Mouse (Mus musculus): Measurements from ENCODE around the gene Pdrg1. TPM values are rescaled to one million over a fixed set of nuclear protein-coding genes. Genes with fewer than 3 reads are reported as not detected.

Gene Pdrg1
- polyA plus RNA-seq, 1 experiment from 2014 or later, result 91.4 TPM

DNA sequence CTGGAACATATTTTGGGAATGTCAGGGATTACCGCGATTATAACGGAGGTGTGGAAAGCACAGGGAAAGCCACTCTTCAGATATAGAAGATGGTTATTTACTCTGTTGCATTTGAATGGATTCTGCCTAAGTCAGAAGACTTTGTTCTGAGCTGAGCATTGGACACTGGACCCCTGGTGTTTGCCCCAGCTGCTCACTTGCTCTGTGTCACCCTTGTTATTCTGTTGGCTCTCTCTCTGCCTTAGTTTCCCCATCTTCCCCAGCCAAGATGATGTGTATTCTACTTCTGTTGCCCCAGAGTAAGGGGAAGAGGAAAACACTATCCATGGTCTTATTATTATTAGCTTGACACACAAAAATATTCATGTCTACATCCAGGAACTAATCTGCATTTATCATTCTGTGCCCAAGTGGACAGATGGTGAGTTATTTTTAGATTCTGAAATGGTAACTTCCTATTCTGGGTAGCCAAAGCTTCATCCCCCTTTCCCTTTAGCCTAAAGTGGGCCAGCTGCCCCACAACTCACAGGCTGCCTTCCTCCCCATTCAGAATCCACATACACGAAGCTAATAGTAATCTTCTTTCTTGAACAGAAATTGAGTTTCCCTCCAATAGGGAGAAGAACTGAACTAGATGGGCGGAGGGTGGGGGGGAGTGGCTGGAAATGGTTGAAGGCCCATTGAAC, 18.5 kb upstream of the Pdrg1 start:
- H3K4me1 ChIP-seq (ENCODE audit: control insufficient read depth, insufficient read depth, low read length), result peaks cover 7% of the 10 kb centered on the region; the same call in 1 of the 2 replicates
- H3K27ac ChIP-seq (replicated peaks; ENCODE audit: low read depth, low read length), result no peak overlapping the region
- H3K4me2 ChIP-seq (ENCODE audit: low read depth, low read length), result no peak overlapping the region
- no peak overlapping the region for H3K9ac ChIP-seq (ENCODE audit: low read depth, low read length)
- DNase-seq (ENCODE audit: low spot score) (no peak), ATAC-seq (ENCODE audit: low read depth) (no peak)
- peaks cover 51% of the 10 kb centered on the region for H3K27me3 ChIP-seq (replicated peaks; ENCODE audit: control insufficient read depth, insufficient read depth, low read length)
- H3K9me3 ChIP-seq (ENCODE audit: control insufficient read depth, low read length), result no peaks in the 10 kb centered on the region
- no peak overlapping the region for H3K4me3 ChIP-seq (ENCODE audit: low read depth, low read length)
- no peaks in the 10 kb centered on the region for H3K36me3 ChIP-seq (ENCODE audit: control insufficient read depth, insufficient read depth, low read length)
- 67% methylated on average over 5 of the region's 5 CpGs for WGBS

DNA sequence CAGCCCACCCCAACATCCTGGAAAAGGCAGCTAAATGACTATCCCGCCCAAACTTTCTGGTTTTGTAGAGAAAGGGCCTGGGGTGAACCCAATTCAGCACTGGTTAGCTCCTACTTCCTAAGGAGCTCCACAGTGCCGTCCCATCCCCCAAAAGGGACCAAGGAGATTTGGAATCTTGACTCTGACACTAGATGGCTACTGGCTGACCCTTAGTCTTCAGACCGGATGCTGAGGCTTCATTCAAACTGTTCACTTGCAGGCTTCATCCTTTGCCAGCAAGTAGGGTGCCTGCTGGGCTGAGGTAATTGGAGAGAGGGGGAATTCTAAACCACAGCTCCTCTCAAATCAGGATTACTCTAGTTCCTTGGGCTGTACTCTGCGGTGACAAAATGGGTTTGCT, 17.7 kb upstream of the Pdrg1 start:
- H3K36me3 ChIP-seq (ENCODE audit: control insufficient read depth, insufficient read depth, low read length), result no peaks in the 10 kb centered on the region
- H3K27ac ChIP-seq (replicated peaks; ENCODE audit: low read depth, low read length), result no peak overlapping the region
- H3K4me3 ChIP-seq (ENCODE audit: low read depth, low read length), result no peak overlapping the region
- DNase-seq (ENCODE audit: low spot score) (no peak), ATAC-seq (ENCODE audit: low read depth) (no peak)
- peaks cover 54% of the 10 kb centered on the region for H3K27me3 ChIP-seq (replicated peaks; ENCODE audit: control insufficient read depth, insufficient read depth, low read length)
- H3K9ac ChIP-seq (ENCODE audit: low read depth, low read length), result no peak overlapping the region
- H3K4me1 ChIP-seq (ENCODE audit: control insufficient read depth, insufficient read depth, low read length), result peaks cover 7% of the 10 kb centered on the region; the same call in 1 of the 2 replicates
- H3K9me3 ChIP-seq (ENCODE audit: control insufficient read depth, low read length), result no peaks in the 10 kb centered on the region
- H3K4me2 ChIP-seq (ENCODE audit: low read depth, low read length), result no peak overlapping the region
- 16% methylated on average over 4 of the region's 4 CpGs for WGBS

DNA sequence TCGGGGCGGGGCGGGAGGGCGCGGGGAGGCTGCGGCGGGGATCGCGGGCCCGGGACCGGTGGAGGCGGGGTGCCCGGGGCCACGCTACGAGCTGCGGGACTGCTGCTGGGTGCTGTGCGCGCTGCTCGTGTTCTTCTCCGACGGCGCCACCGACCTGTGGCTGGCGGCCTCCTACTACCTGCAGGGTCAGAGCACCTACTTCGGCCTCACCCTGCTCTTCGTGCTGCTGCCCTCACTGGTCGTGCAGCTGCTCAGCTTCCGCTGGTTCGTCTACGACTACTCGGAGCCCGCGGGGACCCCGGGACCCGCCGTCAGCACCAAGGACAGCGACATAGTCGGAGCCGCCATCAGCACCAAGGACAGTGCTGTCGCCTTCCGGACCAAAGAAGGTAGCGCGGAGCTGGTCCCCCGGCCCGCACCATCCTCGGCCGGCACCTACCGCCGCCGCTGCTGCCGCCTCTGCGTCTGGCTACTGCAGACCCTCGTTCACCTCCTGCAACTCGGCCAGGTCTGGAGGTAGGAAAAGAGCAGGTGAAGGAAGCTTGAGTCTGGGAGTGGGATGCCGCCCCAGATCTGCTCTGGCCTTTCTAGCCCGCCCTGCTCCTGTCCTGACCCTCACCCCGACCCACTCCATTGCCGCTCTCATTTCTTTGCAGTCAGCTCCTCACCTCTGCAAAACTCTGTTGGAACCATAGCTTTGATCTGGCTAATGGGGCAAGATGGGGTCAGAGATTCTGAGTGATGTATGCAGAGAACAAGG, 17.0 kb upstream of the Pdrg1 start:
- no peaks in the 10 kb centered on the region for H3K36me3 ChIP-seq (ENCODE audit: control insufficient read depth, insufficient read depth, low read length)
- no peak overlapping the region for H3K9ac ChIP-seq (ENCODE audit: low read depth, low read length)
- H3K4me1 ChIP-seq (ENCODE audit: control insufficient read depth, insufficient read depth, low read length), result peaks cover 7% of the 10 kb centered on the region; the same call in 1 of the 2 replicates
- H3K27ac ChIP-seq (replicated peaks; ENCODE audit: low read depth, low read length), result no peak overlapping the region
- peak overlapping the region; percentile 82 for H3K4me2 ChIP-seq (ENCODE audit: low read depth, low read length)
- DNase-seq (ENCODE audit: low spot score) (peak; percentile 76), ATAC-seq (ENCODE audit: low read depth) (peak; percentile 64)
- peaks cover 54% of the 10 kb centered on the region for H3K27me3 ChIP-seq (replicated peaks; ENCODE audit: control insufficient read depth, insufficient read depth, low read length)
- H3K4me3 ChIP-seq (ENCODE audit: low read depth, low read length), result peak overlapping the region; percentile 43
- WGBS, result 3% methylated on average over 40 of the region's 58 CpGs
- H3K9me3 ChIP-seq (ENCODE audit: control insufficient read depth, low read length), result no peaks in the 10 kb centered on the region

DNA sequence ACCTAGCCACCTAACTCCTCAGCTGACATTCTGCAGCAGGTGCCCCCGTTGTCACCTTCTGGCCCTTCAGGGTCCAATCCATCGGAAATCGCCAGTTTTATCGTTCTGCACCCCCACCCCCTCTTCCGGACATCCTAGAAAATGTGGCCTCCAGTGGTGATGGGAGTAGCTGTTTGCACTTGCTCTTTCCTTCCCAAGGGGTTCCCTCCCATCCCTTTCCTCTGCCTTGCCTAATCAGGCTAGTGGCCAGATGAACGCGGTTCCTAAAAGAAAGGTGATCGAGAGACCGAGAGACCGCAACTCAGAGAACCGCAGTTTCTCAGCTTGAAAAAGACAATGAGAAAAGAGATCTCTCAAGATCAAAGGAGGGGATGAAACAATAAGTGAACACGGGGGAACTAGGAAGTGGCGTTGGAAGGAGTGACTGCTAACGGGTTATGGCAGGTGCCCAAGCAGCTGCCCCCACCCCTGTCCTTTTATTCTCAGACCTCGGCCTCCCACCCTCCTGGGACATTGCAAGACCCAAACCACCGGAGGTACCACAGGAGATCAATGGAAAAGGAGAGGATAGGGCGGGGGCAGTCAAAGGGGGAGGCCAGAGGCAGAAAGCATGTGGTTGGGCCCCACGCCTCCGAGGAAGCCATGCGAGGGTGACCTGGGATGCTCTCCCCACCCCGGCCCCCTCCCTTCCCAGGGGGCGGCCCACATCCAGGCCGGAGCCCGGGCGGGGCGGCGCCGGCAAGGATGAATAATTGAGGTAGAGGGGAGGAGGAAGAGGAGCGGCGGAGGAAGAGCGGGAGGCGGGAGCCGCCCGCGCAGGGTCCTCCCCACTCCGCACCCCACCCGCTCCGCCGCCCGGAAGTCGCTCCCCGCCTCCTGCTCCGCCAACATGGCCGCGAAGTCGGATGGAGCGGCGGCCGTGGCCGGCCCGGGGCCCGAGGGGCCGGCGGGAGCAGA, 16.2 kb upstream of the Pdrg1 start, which contains the start of gene Xkr7:
Gene Xkr7 (plus strand): TSS at position 727 of the 957 bp plus-strand sequence.
- Histone ChIP-seq H3K9ac (ENCODE audit: low read depth, low read length) (no peak within 1 kb of the TSS), H3K36me3 (ENCODE audit: control insufficient read depth, insufficient read depth, low read length) (no peaks in the 10 kb centered on the region), H3K9me3 (ENCODE audit: control insufficient read depth, low read length) (no peaks in the 10 kb centered on the region), H3K4me1 (ENCODE audit: control insufficient read depth, insufficient read depth, low read length) (peaks cover 7% of the 10 kb centered on the region; the same call in 1 of the 2 replicates), H3K27me3 (replicated peaks; ENCODE audit: control insufficient read depth, insufficient read depth, low read length) (peaks cover 54% of the 10 kb centered on the region), H3K4me3 (ENCODE audit: low read depth, low read length) (peak within 1 kb of the TSS; percentile 43), H3K4me2 (ENCODE audit: low read depth, low read length) (peak within 1 kb of the TSS; percentile 82), H3K27ac (replicated peaks; ENCODE audit: low read depth, low read length) (no peak within 1 kb of the TSS)
- DNase-seq (ENCODE audit: low spot score), result no peak
- peak; percentile 70 for ATAC-seq (ENCODE audit: low read depth)
- WGBS, result 2% methylated on average over 24 of the region's 54 CpGs

DNA sequence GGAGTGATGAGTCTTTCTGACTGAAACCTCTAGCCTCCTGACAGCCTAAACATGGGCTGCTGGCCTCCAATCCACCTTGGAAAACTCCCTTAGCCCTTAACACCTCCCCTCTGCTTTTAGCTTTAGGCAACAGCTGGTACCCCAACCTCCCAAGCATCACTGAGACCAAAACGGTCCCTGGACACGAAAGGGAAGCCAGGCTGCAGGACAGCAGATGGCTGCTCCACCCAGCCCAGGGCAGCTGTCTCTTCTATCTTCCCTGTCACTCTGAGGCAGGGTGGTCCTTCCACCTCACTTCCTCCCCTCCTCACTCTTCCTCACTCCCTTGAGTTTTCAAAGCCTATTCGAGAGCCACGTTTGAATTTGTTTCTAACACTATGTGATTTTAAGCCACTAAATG, 15.2 kb upstream of the Pdrg1 start:
- WGBS, result 22% methylated on average over 4 of the region's 4 CpGs
- ATAC-seq (ENCODE audit: low read depth), result no peak

DNA sequence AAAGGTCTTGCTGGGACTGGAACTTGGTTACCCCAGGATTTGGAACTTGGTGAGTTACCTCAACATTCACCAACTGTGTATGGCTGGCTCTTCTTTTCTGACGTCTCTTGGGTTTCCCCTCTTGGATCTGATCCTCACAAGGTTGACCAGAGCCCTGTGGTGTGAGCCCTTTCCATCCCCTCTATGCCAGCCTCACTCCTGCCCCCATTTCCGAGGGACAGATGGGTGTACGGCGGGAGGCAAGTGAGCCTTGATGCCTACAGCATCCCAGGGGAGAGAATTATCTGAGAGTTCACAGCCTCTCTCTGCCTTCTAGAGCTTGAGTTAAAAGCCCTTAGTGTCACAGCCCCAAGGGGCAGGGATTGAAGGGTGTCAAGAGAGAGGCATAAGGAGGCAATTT, 12.3 kb upstream of the Pdrg1 start:
- no peak overlapping the region for H3K4me3 ChIP-seq (ENCODE audit: low read depth, low read length)
- ATAC-seq (ENCODE audit: low read depth) (no peak), DNase-seq (ENCODE audit: low spot score) (peak; percentile 46)
- no peak overlapping the region for H3K4me2 ChIP-seq (ENCODE audit: low read depth, low read length)
- peaks cover 7% of the 10 kb centered on the region; the same call in 1 of the 2 replicates for H3K4me1 ChIP-seq (ENCODE audit: control insufficient read depth, insufficient read depth, low read length)
- peaks cover 39% of the 10 kb centered on the region for H3K27me3 ChIP-seq (replicated peaks; ENCODE audit: control insufficient read depth, insufficient read depth, low read length)
- 56% methylated on average over 4 of the region's 4 CpGs for WGBS
- H3K27ac ChIP-seq (replicated peaks; ENCODE audit: low read depth, low read length), result no peak overlapping the region
- H3K9ac ChIP-seq (ENCODE audit: low read depth, low read length), result no peak overlapping the region
- H3K9me3 ChIP-seq (ENCODE audit: control insufficient read depth, low read length), result no peaks in the 10 kb centered on the region
- no peaks in the 10 kb centered on the region for H3K36me3 ChIP-seq (ENCODE audit: control insufficient read depth, insufficient read depth, low read length)

More for the DNA sequence above, 15.2 kb upstream of the Pdrg1 start:
- Histone ChIP-seq H3K9me3 (ENCODE audit: control insufficient read depth, low read length) (no peaks in the 10 kb centered on the region), H3K27ac (replicated peaks; ENCODE audit: low read depth, low read length) (no peak overlapping the region), H3K27me3 (replicated peaks; ENCODE audit: control insufficient read depth, insufficient read depth, low read length) (peaks cover 54% of the 10 kb centered on the region), H3K9ac (ENCODE audit: low read depth, low read length) (no peak overlapping the region), H3K4me2 (ENCODE audit: low read depth, low read length) (no peak overlapping the region), H3K4me3 (ENCODE audit: low read depth, low read length) (no peak overlapping the region), H3K36me3 (ENCODE audit: control insufficient read depth, insufficient read depth, low read length) (no peaks in the 10 kb centered on the region), H3K4me1 (ENCODE audit: control insufficient read depth, insufficient read depth, low read length) (peaks cover 7% of the 10 kb centered on the region; the same call in 1 of the 2 replicates)
- DNase-seq (ENCODE audit: low spot score), result no peak

DNA sequence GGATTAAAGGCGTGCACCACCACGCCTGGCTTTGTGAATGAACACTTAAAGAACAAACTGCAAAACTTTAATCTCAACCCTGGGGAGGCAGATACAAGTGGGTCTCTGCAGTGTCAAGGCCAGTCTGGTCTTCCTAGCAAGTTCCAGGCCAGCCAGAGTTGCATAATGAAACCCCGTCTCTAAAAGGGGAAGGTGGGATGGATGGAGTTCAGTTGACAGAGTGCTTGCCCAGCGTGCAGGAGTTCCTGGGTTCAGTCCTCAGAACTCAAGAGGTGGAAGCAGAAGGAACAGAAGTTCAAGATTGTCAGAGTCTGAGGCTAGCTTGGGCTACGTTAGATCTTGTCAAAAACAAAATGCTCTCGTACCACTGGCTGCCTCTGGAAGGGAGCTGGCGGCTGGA, 10.8 kb upstream of the Pdrg1 start:
- H3K9ac ChIP-seq (ENCODE audit: low read depth, low read length), result no peak overlapping the region
- H3K27me3 ChIP-seq (replicated peaks; ENCODE audit: control insufficient read depth, insufficient read depth, low read length), result peaks cover 24% of the 10 kb centered on the region
- no peak overlapping the region for H3K4me3 ChIP-seq (ENCODE audit: low read depth, low read length)
- H3K36me3 ChIP-seq (ENCODE audit: control insufficient read depth, insufficient read depth, low read length), result no peaks in the 10 kb centered on the region
- no peak overlapping the region for H3K4me2 ChIP-seq (ENCODE audit: low read depth, low read length)
- ATAC-seq (ENCODE audit: low read depth) (no peak), DNase-seq (ENCODE audit: low spot score) (no peak)
- WGBS, result 73% methylated on average over 7 of the region's 7 CpGs
- no peaks in the 10 kb centered on the region for H3K4me1 ChIP-seq (ENCODE audit: control insufficient read depth, insufficient read depth, low read length)
- H3K27ac ChIP-seq (replicated peaks; ENCODE audit: low read depth, low read length), result no peak overlapping the region
- no peaks in the 10 kb centered on the region for H3K9me3 ChIP-seq (ENCODE audit: control insufficient read depth, low read length)

DNA sequence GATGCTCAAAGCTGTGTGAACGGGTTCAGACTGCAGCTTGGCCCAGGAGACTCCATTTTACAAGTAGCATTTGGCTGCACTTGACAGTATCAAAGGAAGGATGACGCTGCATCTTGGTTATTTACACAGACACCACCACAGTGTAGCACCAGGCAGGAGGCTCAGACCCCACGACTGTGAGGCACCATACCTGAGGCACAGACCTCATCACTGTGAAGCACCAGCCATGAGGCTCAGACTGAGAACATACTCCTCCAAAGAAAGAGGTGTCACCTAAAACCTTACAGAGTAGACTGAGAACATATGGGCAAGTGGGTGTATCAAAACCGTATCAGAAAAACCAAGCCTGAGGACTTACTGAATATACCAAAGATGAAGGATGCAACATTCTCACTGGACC, 7.6 kb upstream of the Pdrg1 start:
- Histone ChIP-seq H3K9me3 (ENCODE audit: control insufficient read depth, low read length) (no peaks in the 10 kb centered on the region), H3K4me3 (ENCODE audit: low read depth, low read length) (no peak overlapping the region)
- 68% methylated on average over 4 of the region's 4 CpGs for WGBS

More for the DNA sequence above, 7.6 kb upstream of the Pdrg1 start:
- Histone ChIP-seq H3K27ac (replicated peaks; ENCODE audit: low read depth, low read length) (no peak overlapping the region), H3K36me3 (ENCODE audit: control insufficient read depth, insufficient read depth, low read length) (no peaks in the 10 kb centered on the region), H3K4me2 (ENCODE audit: low read depth, low read length) (no peak overlapping the region), H3K4me1 (ENCODE audit: control insufficient read depth, insufficient read depth, low read length) (no peaks in the 10 kb centered on the region), H3K27me3 (replicated peaks; ENCODE audit: control insufficient read depth, insufficient read depth, low read length) (no peaks in the 10 kb centered on the region), H3K9ac (ENCODE audit: low read depth, low read length) (no peak overlapping the region)
- ATAC-seq (ENCODE audit: low read depth) (no peak), DNase-seq (ENCODE audit: low spot score) (no peak)

Data from embryonic facial prominence, embryonic 14.5 days (tissue).